Mouse (Mus musculus): ENCODE measurements at regions not wholly inside any gene's neighbourhood (a gene's known extent, or its start where the extent isn't known, plus 50 kb on each side); places are given as distances from the start of the nearest gene placed in this dataset.
"Not testable (repeated sequence)": the region's sequence is repeated elsewhere in the genome, so short reads cannot be mapped to it uniquely, and the experiment has no call there.

DNA sequence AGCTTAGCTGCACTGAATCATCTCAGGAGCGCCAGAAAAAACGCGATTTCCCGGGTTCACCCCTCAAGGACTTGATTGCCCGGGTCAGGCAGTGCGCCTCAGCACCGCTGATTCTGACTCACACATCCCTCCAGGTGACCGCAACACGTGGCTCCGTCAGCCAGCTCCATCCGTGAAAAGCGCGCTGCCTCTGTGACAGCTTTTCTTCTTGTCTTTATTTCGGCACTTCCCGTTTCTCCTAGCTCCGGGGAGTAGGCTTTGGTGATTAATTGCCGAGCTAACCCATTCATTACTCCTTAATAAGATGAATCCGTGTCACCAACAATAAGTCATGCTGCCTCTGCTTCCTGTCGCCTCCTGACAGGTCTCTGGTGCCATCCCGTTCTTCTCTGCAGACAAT is 108.6 kb downstream of the Katnal1 start:
- DNase-seq: peak; percentile 39 to 54

DNA sequence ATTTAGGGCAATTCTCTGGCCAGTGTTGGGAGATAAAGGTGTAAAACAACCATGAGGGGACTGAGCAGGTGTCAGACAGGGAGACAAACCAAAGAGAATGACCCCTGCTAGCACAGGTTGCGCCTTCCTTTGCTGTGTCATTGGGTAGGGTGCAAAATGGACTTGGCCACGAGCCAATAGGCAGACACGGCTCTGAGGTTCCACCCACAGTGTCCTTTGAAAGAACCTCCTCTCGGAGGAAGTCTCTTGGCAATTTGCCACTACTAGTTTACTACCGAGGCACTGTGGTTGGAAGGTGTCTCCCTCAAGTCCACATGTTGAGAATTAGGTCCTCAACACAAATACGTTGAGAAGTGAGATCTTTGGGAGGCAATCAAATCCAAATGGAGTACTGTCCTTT is 109.7 kb downstream of the Katnal1 start:
- DNase-seq: no peak

DNA sequence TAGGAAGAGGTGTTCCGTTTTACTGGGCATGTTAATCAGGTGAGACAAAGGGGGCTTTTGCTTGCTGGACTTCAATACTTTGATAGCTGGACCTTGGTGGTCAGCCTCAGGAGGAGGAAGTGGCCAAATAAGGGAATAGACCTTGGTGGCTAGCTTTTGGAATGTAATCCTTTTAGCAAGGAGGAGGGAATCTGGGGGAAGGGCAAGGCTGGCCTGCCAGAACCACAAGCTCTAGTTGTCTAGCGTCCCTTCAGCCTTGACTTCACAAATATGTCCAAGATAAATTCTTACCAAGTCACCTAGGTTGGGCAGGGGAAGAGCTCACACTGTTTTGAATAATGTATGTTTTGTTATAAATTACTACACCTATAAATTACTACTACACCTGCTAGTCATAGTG is 110.4 kb downstream of the Katnal1 start:
- DNase-seq: no peak

DNA sequence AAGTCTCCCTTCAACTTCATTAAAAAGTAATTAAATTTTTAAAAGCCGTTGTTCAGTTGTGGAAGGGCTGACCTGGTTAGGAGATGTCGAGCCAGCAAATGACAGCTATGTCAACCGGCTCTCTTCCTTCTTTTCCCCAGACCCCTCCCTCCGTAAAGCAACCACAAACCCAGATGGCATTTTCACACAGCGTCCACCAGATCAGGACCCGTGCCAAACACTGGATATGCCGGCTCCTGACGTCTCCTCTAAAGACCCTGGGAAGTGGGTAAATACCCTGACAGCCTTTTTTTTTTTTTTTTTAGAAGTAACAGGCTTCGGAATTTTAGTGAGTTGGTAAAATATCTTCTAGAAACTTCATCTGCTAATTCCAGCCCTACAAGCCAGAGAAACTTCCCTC is 116.3 kb downstream of the Katnal1 start:
- no peak for DNase-seq

DNA sequence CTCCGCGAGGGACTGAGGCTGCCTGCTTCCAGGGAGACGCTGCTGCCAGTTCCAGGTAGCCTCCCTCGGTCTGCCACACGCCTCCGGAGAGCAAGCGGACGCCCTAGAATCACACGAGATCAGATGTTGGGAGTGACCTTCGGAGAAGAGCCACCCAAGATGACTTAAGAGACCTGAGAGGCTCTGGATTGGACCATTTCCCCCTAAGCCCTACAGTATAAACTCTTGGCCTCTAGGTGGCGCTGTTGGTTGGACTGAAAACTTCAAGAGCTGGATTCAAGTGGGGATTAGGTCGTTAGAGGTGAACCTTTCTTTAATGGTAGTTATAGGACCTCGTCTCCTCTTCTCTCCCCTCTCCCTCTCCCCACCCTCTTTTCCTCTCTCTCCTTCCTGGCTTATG is 117.1 kb downstream of the Katnal1 start:
- peak; percentile 78 to 83 for DNase-seq

DNA sequence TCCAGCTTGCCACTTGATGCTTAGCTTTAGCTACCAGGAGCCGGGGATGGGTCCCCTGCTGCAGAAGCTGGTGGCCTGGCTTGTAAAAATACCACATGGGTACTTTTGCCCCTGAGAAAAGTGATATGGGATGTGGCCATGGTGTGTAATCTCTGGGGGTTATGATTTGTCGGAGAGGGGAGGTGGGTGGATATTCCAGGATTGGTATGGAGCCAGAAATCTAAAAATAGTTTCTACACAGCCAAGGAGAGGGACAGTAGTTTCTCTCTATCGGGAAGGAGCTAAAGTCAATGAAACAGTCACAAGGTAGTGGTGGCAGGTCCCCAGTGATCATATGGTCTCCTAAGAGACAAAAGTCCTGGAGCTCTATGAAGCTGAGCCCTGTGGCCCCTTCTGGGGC is 119.6 kb downstream of the Katnal1 start:
- no peak for DNase-seq

DNA sequence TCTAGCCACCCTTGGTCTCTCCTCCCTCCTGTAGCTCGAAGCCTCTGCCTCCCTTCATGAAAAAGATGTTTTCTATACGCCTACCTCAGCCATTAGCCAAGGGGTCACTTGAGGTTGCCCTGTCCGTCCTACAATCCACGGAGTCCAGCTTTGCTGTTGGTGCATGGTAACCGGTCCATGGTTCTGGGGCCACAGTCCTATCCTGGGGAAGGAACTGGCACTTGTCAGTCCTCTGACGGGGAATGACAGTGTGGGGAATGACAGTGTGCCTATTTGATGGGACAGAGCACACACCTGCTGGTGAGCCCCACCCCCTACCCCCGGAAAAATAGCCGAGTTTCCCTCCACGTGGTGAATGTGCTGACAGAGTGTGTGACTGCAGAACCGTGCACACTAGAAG is 120.1 kb downstream of the Katnal1 start:
- DNase-seq: no peak

DNA sequence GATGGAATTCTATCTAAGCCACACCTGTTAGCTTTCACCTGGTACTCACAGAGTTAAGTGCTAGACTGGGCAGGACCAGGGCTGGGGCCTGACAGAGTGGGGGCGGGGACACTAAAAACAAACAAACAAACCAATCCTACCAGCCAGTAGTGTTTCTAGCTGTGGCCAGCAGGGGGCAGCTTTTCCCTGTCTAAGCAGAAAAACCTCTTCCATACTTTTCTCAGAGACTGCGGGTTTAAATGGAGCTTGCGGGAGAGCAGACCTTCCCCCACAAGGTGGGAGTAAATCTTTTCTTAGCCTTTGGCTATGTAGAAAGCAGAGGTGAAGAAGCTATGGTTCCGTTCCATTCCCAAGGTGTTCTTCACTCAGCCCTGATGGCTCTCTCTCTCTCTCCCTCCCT is 120.7 kb downstream of the Katnal1 start:
- DNase-seq: peak; percentile 83 to 86

DNA sequence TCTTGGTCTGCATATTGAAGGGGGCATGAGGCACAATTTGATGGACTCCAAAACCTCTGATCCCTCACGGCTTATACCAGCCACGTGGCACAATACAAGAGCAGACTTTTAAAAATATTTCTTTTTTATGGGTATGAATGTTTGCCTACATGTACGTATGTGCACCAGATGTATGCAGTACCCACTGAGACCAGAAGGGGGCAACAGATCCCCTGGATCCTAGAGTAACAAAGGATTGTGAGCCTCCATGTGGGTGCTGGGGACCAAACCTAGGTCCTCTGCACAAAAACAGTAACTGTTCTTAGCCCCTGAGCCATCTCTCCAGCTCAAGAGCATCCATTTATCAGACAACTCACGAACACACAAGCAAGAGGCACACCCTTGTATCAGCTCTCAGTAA is 121.5 kb downstream of the Katnal1 start:
- no peak for DNase-seq

DNA sequence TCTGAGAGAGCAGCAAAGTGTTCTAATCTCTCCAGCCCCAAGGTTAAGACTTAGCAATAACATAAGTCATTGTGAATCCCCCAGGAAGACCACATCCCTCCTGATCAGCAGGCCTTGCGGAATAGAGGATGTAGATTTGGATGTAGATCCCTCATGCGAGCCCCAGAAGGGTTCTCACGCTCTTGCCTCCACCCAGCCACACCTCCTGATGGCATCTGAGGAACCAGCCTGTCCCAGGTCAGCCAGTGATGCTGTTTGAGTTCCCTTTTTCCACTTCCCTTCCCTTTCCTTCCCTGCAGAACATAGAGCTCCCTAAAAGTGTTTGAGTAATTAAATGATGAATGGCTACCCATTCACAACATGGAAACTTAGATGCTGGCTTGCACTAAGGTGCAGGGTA is 124.1 kb downstream of the Katnal1 start:
- DNase-seq: no peak

DNA sequence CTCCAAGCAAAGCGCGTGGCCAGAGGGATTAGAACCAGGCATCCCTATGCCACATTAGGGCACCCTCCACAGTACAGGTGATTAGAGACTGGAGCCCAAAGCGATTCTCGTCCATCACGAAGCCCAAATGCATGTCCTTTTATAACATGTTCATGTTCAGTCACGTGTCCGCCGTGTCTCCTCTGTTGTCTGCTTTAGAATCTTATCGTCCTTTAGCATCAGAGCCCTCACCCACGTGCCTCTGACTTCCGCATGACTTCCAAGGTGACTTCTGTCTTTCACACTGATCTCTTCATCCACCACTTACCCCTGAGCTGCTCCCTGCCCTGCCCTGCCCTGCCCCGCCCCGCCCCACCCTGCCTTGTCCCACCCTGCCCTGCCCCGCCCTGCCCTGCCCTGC is 125.3 kb downstream of the Katnal1 start:
- DNase-seq: no peak

DNA sequence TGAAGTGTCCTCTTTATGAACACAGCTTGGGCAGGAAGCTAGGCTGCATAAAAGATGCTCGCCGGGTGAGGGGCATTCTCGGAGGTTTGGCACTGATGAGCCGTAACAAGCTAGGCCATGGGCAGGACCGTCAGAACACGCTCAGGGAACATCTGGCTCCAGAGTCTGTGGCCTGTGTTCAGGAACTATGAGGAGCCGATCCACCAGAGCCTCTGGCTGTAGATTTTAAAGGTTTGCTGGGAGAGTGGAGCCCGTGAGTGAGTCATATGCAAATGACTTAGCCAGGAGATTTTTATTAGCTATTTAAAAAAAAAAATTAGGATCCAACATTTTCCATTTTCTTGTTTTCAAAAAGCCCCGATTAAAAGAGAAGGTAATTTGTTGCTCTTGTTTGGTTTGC is 126.4 kb downstream of the Katnal1 start:
- DNase-seq: no peak

DNA sequence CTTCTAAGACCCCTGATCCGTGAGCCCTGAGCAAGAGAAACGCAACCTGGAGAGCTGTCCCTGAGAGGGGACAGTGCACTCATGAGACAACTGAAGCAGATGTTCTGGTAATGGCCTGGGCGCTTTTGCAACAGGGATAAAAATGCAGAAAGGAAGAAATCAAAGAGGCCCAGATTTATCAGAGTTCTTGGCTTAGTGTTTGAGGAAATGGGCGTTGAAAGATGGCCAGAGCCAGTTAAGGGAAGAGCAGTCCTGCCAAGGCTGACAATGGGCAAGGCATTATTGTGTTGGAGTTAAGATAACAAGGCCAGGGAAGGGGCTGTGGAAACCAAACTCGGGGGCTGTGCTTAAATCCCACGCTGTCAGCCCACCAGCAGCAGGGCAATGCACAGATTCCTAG is 130.6 kb downstream of the Katnal1 start:
- no peak for DNase-seq

DNA sequence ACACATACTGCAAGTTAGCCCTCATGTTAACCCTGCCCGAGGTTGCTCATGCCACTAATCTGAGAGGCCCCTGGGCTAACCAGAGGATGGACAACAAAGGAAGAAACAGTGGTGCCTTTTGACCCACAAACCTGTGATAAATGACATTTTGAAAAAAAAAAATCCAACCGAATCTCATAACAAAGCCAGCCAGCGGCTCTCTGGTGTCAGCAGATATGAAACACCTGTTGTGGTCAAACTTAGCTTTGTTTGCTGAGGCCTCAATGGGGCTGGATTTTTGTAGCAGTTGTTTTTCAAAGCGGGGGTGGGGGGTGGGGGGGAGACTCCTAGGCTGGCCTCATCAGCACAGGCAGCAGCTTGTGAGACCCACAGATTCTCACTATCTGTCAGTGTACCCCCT is 133.0 kb downstream of the Katnal1 start:
- peak in 1 of 2 experiments; percentile 51 for DNase-seq

DNA sequence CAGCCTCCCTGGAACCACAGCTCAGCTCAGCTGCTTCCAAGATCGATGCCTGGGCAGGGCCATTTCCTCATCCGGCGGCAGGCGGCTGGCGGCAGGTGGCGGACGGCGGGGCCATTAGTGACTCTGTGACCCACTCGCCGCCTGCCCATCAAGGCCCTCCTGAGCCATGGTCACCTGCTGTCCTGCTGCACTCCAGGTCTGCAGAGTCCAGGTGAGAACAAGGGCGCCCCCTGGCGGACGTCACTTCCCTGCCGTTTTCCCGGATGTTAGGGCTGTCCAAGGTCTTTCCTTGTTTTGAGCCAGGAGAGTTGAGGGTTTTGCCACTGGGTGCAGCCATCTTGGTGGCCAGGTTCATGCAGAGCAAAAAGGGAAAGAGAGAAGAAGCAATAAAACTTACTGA is 134.7 kb downstream of the Katnal1 start:
- peak; percentile 88 to 90 for DNase-seq

DNA sequence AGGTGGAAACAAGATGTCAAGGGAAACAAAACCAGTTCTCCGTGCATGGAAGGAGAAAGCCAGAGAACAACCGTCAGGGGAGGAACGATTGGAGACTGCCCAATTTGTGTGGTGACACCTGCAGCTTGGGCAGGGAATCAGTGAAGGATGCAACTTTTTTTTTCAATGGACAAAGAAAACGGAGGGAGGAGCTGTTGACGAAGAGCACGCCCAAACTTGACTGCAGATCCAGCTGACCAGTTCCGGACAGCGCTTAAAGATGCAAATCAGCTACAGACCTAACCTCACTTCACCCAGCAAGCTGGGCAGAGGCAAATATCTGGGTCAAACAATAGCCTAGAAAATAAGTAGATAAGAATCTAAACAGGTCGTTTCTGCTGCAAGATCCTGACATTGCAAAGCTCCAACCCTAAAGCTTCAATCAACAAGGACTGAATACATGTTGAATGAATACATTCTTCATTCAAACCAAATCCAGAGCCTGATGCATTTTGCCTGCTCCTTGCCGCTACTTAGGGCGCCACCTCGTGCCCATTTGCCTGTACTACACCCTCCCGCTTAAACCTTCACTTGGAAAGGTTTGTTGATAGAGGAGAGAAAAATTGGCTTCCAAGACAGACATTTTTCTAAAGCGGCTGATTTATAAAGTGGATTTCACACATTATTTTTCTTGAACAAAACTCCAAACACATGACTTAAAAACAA is 136.2 kb downstream of the Katnal1 start:
- peak; percentile 95 to 97 for DNase-seq

DNA sequence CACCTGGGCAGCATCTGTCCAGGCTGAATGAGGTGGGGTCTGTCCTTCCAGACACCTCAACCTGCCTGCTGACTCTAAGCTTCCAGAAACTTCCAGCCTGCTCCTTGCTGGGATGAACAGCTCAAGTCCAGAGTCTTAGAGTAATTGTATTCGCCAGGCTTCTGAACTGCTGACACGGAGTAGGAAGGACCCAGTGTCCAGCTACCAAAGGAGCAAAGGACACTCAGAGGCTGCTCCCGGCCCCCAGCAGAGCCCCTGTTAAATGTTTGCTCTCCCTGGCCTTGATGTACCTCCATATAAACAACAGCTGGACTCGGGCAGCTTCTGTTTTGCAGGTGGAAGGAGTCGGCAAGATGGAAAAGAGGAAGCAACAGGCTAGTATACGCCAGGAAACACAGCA is 137.5 kb downstream of the Katnal1 start:
- DNase-seq: no peak

DNA sequence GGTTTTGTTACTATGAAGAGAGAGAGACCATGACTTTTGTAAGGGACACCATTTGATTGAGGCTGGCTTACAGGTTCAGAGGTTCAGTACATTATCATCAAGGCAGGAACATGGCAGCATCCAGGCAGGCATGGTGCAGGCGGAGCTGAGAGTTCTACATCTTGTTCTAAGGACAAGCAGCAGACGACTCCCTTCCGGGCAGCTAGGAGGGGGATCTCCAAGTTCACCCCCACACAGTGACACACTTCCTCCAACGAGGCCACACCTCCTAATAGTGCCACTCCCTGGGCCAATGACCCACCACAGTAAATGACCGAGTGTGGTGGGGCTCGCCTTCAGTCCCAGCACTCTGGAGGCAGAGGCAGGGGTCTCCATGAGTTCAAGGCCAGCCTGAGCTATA is 138.8 kb downstream of the Katnal1 start:
- not testable (repeated sequence) for DNase-seq

DNA sequence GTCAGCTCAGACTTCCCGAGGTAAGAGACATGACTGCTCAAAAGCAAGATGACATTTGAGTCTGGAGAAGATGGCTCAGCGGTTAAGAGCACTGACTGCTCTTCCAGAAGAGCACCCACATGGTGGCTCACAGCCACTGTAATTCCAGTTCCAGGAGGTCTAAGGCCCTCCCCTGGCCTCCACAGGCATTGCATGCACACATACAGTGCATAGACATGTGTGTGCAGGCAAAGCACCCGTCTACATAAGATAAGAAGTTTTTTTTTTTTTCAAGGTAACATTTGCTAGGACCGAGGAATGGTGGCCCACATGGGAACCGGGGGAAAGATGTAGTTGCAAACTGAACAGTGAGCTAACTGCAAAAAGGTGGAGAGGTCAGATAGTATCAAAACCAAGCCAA is 139.3 kb downstream of the Katnal1 start:
- DNase-seq: no peak

DNA sequence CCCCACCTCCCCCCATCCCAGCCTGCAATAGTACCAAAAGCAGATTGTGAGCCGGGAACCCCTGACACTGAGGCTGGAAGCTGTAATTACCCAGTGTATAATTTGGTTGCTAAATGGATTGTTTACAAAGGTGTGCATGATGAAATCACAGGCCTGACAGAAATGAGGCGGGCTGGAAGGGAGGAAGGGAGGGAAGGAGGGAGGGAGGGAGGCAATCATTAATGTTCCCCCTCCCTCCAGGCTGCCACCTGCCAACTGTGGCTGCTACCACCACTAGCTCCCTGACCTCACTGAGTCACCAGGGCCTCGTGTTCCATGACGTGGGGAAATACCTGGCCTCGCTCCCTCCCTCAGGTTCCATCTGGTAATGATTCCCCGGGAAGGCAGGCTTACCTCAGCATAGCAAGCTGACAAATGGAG is 140.0 kb downstream of the Katnal1 start:
- DNase-seq: peak; percentile 78 to 85

DNA sequence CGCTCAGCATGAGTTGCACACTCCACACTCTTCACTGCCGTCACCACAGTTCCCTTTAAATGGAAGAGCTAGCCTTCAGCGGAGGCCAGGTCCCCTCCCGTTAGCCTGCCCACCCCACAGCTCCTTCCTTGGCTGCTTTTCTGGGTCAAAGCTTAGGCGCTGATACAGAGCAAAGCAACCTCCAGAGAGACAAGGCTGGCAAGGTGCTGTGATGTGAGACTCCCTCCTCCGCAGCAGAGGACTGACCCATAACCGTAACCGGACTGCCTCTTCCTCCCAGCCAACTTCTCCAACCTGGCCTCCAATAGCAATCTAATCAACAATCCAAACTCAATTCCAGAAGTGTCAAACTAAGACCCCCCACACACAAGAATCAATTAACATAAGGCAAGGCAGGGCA is 140.4 kb downstream of the Katnal1 start:
- DNase-seq: peak; percentile 41 to 60

DNA sequence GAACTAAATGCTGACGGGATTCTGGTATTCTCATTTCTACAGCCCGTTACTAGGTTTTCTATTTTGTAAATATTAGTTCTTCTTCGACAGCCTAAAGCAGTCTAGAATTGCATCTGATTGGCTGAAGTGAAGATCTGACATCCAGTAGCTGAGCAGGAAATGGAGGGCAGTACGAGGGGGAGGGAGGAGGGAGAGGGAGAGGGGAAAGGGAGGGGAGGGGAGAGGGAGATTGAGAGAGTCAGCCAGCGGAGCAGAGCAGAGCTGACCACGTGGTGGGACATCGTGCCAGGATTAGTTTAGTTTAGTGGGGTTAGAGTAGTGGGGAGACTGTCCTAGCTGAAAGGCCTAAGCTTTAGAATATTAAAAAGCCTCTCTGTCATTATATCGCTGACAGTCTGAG is 141.8 kb downstream of the Katnal1 start:
- DNase-seq: peak; percentile 57 to 74

DNA sequence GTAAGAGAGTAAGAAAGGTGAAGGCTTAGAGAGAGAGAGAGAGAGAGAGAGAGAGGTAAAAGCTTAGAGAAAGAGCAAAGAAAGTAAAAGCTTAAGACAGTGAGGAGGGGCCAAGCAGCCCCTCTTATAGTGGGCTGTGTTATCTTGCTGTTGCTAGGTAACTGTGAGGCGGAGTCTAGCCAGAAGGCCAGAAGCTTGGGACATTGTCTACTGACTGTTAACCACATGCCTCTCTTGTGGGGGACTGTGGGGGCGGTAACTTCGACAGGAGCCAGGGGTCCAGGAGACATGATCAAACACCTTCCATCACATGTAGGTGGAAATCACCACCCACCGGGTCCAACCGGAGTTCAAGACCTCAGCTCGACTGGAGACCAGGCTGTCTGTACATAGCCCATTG is 148.0 kb downstream of the Katnal1 start:
- not testable (repeated sequence) for DNase-seq

DNA sequence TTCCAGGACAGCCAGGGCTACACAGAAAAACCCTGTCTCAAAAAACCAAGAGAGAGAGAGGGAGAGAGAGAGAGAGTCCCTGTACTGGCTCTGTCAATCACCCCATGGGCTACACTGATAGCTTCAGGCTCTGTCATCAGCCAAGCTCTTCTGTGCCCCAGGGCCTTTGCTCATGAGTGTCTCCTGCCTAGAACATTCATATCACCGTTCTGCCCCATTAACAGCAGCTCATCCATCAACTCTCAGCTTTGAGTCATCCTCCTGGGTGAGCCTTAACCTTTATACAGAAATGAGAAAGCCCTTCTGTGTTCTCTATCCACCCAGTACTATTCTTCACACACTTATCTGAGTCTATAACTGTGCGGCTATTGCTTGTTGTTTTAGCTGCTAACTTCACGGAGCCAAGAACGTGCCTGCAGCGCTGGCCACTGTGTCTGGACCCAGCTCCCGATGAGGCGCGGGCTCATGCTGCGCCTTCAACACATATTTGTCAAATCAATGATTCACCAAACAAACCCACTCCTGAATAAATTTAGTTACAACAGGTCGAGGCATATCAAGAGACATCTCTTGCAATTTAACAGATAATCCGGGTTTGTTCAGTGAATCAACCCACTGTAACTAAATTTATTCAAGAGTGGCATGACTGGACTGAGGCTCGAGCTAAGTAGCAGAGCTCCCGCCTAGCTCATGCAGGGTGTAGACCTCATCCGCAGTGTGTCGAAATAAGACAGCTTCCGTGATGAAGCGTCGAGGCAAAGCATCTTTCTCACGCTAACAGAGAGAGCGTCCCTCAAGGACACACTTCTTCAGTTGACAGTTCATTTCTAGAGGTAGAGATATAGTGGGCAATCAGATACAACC is 152.1 kb downstream of the Katnal1 start:
- no peak for DNase-seq

Data from kidney, postnatal 4 days (tissue).